Mouse (Mus musculus) heart, embryonic 10.5 days (tissue): ENCODE results near the gene Abca2. TPM values are rescaled to one million over a fixed set of nuclear protein-coding genes. Genes with fewer than 3 reads are reported as not detected.

Experiments
- DNase-seq: peaks from one replicate; pipeline ENCODE4 v3.0.0-alpha.2; 2017; ENCODE audit warnings: low spot score
- H3K27ac ChIP-seq: fragments of 300-500 bp; sonication (generic); 2 replicates; pipeline ENCODE4 v1.5.1; 2016; ENCODE audit warnings: mild to moderate bottlenecking
- H3K27me3 ChIP-seq: fragments of 300-500 bp; sonication (generic); 2 replicates; pipeline ENCODE4 v1.6.1; 2016; ENCODE audit warnings: mild to moderate bottlenecking; ENCODE audit not compliant: poor library complexity, insufficient read depth, severe bottlenecking
- H3K36me3 ChIP-seq: fragments of 300-500 bp; sonication (generic); 2 replicates; pipeline ENCODE4 v1.6.1; 2016; ENCODE audit warnings: mild to moderate bottlenecking, moderate library complexity
- H3K4me1 ChIP-seq: fragments of 300-500 bp; sonication (generic); 2 replicates; pipeline ENCODE4 v1.6.1; 2016; ENCODE audit warnings: mild to moderate bottlenecking
- H3K4me3 ChIP-seq: fragments of 300-500 bp; sonication (generic); 2 replicates; pipeline ENCODE4 v1.5.1; 2016; ENCODE audit warnings: mild to moderate bottlenecking, moderate library complexity
- H3K9me3 ChIP-seq: fragments of 300-500 bp; sonication (generic); 2 replicates; pipeline ENCODE4 v1.6.1; 2016; ENCODE audit warnings: mild to moderate bottlenecking, moderate library complexity
- WGBS: fragments of 180-500 bp; shearing (Covaris S2); methylation state at CpG from one replicate; pipeline ENCODE4 v1.1.7; 2016; 5-methylcytosine and 5-hydroxymethylcytosine counted together
- polyA plus RNA-seq: library from polyadenylated mRNA; unstranded; fragments of >200 nt; fragmentation: Nextera tagmentation; extraction: Ambion mirVana; gene quantifications from 2 replicates; pipeline ENCODE4 v1.2.1, GENCODE M21; 2016

The Abca2 gene
- polyA plus RNA-seq = 3.5 and 4.7 TPM in 2 replicates

GRCm38 (mm10) chr2:25428442-25429236 lies at the start of gene Abca2:
Abca2 (plus strand) TSS chr2:25428703.
- Histone ChIP-seq H3K4me3 (peak within 1 kb of the TSS; percentile 85), H3K27me3 (peaks cover 80% of the 10 kb centered on the region), H3K9me3 (no peaks in the 10 kb centered on the region), H3K27ac (peak within 1 kb of the TSS; percentile 90), H3K36me3 (no peaks in the 10 kb centered on the region), H3K4me1 (peaks cover 15% of the 10 kb centered on the region)
- WGBS = 0% methylated on average over 86 of the region's 89 CpGs
- peak; percentile 94 for DNase-seq

GRCm38 (mm10) chr2:25384492-25384891 lies 44.0 kb upstream of the Abca2 start:
- Histone ChIP-seq H3K36me3 (no peaks in the 10 kb centered on the region), H3K27ac (no peak overlapping the region), H3K9me3 (no peaks in the 10 kb centered on the region), H3K4me3 (no peak overlapping the region), H3K4me1 (no peaks in the 10 kb centered on the region), H3K27me3 (peaks cover 9% of the 10 kb centered on the region; the same call in 1 of the 2 replicates)
- DNase-seq = no peak
- 57% methylated on average over 5 of the region's 5 CpGs for WGBS

- H3K27me3 ChIP-seq = peaks cover 50% of the 10 kb centered on the region
- no peak overlapping the region for H3K27ac ChIP-seq
- no peak overlapping the region for H3K4me3 ChIP-seq
- 72% methylated on average over 5 of the region's 5 CpGs for WGBS
- no peaks in the 10 kb centered on the region for H3K36me3 ChIP-seq
- peaks cover 18% of the 10 kb centered on the region for H3K4me1 ChIP-seq
- no peaks in the 10 kb centered on the region for H3K9me3 ChIP-seq
- no peak for DNase-seq
Observed at GRCm38 (mm10) chr2:25391266-25391665, 37.2 kb upstream of the Abca2 start.

- Histone ChIP-seq H3K27ac (no peak overlapping the region), H3K9me3 (no peaks in the 10 kb centered on the region), H3K27me3 (peaks cover 80% of the 10 kb centered on the region), H3K4me1 (peaks cover 21% of the 10 kb centered on the region), H3K36me3 (no peaks in the 10 kb centered on the region), H3K4me3 (no peak overlapping the region)
- DNase-seq = no peak
- 33% methylated on average over 3 of the region's 3 CpGs for WGBS
Observed at GRCm38 (mm10) chr2:25394281-25395221, 34.0 kb upstream of the Abca2 start.

- no peak for DNase-seq
- Histone ChIP-seq H3K4me1 (peaks cover 26% of the 10 kb centered on the region), H3K9me3 (no peaks in the 10 kb centered on the region), H3K27me3 (peaks cover 94% of the 10 kb centered on the region), H3K4me3 (peak within 1 kb of the TSS; percentile 55), H3K36me3 (no peaks in the 10 kb centered on the region), H3K27ac (no peak within 1 kb of the TSS)
- WGBS = 1% methylated on average over 57 of the region's 57 CpGs
Observed at GRCm38 (mm10) chr2:25395721-25396596, 32.5 kb upstream of the Abca2 start, which contains the start of gene Entpd2. Entpd2 (plus strand) TSS chr2:25395874.

GRCm38 (mm10) chr2:25396597-25396983 lies 31.9 kb upstream of the Abca2 start:
- peaks cover 26% of the 10 kb centered on the region for H3K4me1 ChIP-seq
- peak overlapping the region; percentile 55 for H3K4me3 ChIP-seq
- no peak overlapping the region for H3K27ac ChIP-seq
- 25% methylated on average over 3 of the region's 3 CpGs for WGBS
- H3K9me3 ChIP-seq = no peaks in the 10 kb centered on the region
- peaks cover 97% of the 10 kb centered on the region for H3K27me3 ChIP-seq
- no peaks in the 10 kb centered on the region for H3K36me3 ChIP-seq
- no peak for DNase-seq

GRCm38 (mm10) chr2:25397010-25397409 lies 31.5 kb upstream of the Abca2 start:
- H3K27ac ChIP-seq = no peak overlapping the region
- DNase-seq = no peak
- peaks cover 26% of the 10 kb centered on the region for H3K4me1 ChIP-seq
- no peak overlapping the region for H3K4me3 ChIP-seq
- H3K27me3 ChIP-seq = peaks cover 98% of the 10 kb centered on the region
- 44% methylated on average over 1 of the region's 1 CpGs for WGBS
- no peaks in the 10 kb centered on the region for H3K36me3 ChIP-seq
- H3K9me3 ChIP-seq = no peaks in the 10 kb centered on the region

- Histone ChIP-seq H3K36me3 (no peaks in the 10 kb centered on the region), H3K27ac (no peak overlapping the region), H3K9me3 (no peaks in the 10 kb centered on the region), H3K27me3 (peaks cover 100% of the 10 kb centered on the region), H3K4me3 (no peak overlapping the region), H3K4me1 (peaks cover 33% of the 10 kb centered on the region)
- no peak for DNase-seq
- 81% methylated on average over 7 of the region's 7 CpGs for WGBS
Observed at GRCm38 (mm10) chr2:25398065-25398464, 30.4 kb upstream of the Abca2 start.

GRCm38 (mm10) chr2:25399051-25399450 lies 29.5 kb upstream of the Abca2 start, which contains the start of gene Npdc1:
Npdc1 (plus strand) TSS chr2:25399351.
- Histone ChIP-seq H3K27ac (no peak within 1 kb of the TSS), H3K36me3 (no peaks in the 10 kb centered on the region), H3K9me3 (no peaks in the 10 kb centered on the region), H3K4me1 (peaks cover 36% of the 10 kb centered on the region), H3K4me3 (no peak within 1 kb of the TSS), H3K27me3 (peaks cover 100% of the 10 kb centered on the region)
- no peak for DNase-seq
- 53% methylated on average over 8 of the region's 8 CpGs for WGBS

GRCm38 (mm10) chr2:25400291-25400690 lies 28.2 kb upstream of the Abca2 start:
- 24% methylated on average over 16 of the region's 16 CpGs for WGBS
- Histone ChIP-seq H3K36me3 (no peaks in the 10 kb centered on the region), H3K4me3 (peak overlapping the region; percentile 22; the same call in 1 of the 2 replicates), H3K27me3 (peaks cover 98% of the 10 kb centered on the region), H3K27ac (no peak overlapping the region), H3K9me3 (no peaks in the 10 kb centered on the region), H3K4me1 (peaks cover 26% of the 10 kb centered on the region)
- no peak for DNase-seq

- Histone ChIP-seq H3K27me3 (peaks cover 98% of the 10 kb centered on the region), H3K36me3 (no peaks in the 10 kb centered on the region), H3K4me1 (peaks cover 23% of the 10 kb centered on the region), H3K27ac (no peak overlapping the region), H3K4me3 (peak overlapping the region; percentile 22; the same call in 1 of the 2 replicates), H3K9me3 (no peaks in the 10 kb centered on the region)
- DNase-seq = no peak
- 2% methylated on average over 17 of the region's 17 CpGs for WGBS
Observed at GRCm38 (mm10) chr2:25400764-25401163, 27.7 kb upstream of the Abca2 start.

- peaks cover 15% of the 10 kb centered on the region for H3K4me1 ChIP-seq
- peak overlapping the region; percentile 66 for H3K4me3 ChIP-seq
- no peaks in the 10 kb centered on the region for H3K36me3 ChIP-seq
- DNase-seq = peak; percentile 88
- H3K27ac ChIP-seq = no peak overlapping the region
- 2% methylated on average over 13 of the region's 13 CpGs for WGBS
- H3K27me3 ChIP-seq = peaks cover 98% of the 10 kb centered on the region
- no peaks in the 10 kb centered on the region for H3K9me3 ChIP-seq
Observed at GRCm38 (mm10) chr2:25402377-25402971, 26.0 kb upstream of the Abca2 start.
